Comparison of ENCODE assay signal across 21 mouse cellular contexts in the genomic region with DNA sequence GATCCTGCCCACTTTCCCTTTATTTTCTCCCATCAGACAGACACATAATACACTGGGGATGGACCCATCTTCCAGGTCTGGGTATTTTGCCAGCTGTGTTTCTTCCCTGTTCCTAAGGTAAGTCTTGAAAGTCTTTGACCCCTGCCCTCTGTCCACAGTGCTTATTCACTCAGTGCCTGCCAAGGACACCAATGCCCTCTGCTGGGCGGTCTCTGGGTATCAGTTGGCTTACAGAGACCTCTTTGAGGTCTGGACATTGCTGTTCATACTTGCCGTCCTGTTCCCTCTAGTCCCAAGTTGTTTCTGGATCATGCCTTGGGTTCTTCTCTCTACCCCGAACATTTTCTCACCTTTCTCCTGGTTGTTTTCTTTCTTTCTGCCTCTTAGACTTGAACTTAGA. TPM values are rescaled to one million over a fixed set of nuclear protein-coding genes. Genes with fewer than 3 reads are reported as not detected.
DNase-seq lines count a peak whose midpoint lies in the region; ATAC-seq and TF ChIP-seq lines count a peak whose summit lies in the region.
"Had no signal": no experiment of that assay in that cellular context is flagged by ENCODE, and none has a peak within 500 bp of the region (broad histone marks: within the 10 kb centered on the region; RNA-seq: fewer than 3 reads in every experiment).

No protein-coding gene starts in this region.

- no peak for TF ChIP-seq POLR2A in kidney, adult 2 months (IDR thresholded peaks at IDR 0.05; ENCODE audit: low read depth, low read length)
- no peak for TF ChIP-seq POLR2A in CH12.LX (IDR thresholded peaks at IDR 0.05; ENCODE audit: low read depth, low read length)

- no peaks in the 10 kb centered on the region for H3K36me3 ChIP-seq in kidney, adult 2 months (ENCODE audit: control insufficient read depth, insufficient read depth, low read length)
- H3K36me3 ChIP-seq in liver, embryonic 14.5 days (replicated peaks; ENCODE audit: control insufficient read depth, insufficient read depth, low read depth), result no peaks in the 10 kb centered on the region
- H3K36me3 ChIP-seq in liver, embryonic 12.5 days, result no peaks in the 10 kb centered on the region
- H3K36me3 ChIP-seq in CH12.LX (replicated peaks in 1 of 2; ENCODE audit: control insufficient read depth in 1 of 2, insufficient read depth in 1 of 2, low read length in 1 of 2), result no peaks in the 10 kb centered on the region
- H3K36me3 ChIP-seq: embryonic facial prominence, embryonic 13.5 days; forebrain, embryonic 12.5 days; heart, embryonic 15.5 days; hindbrain, embryonic 13.5 days had no signal

- H3K4me3 ChIP-seq in kidney, adult 2 months (ENCODE audit: insufficient read depth, low read depth, low read length), result no peak overlapping the region
- H3K4me3 ChIP-seq in liver, embryonic 14.5 days (ENCODE audit: insufficient read depth in 1 of 2, low read depth in 2 of 2, low read length in 2 of 2), result no peak overlapping the region
- no peak overlapping the region for H3K4me3 ChIP-seq in liver, embryonic 12.5 days
- H3K4me3 ChIP-seq in CH12.LX (replicated peaks in 1 of 3; ENCODE audit: low read depth in 2 of 3, low read length in 2 of 3, poor library complexity in 1 of 3), result no peak overlapping the region
- H3K4me3 ChIP-seq: embryonic facial prominence, embryonic 13.5 days; forebrain, embryonic 12.5 days; heart, adult 2 months; heart, embryonic 15.5 days; hindbrain, embryonic 13.5 days had no signal

- peak; percentile 50 for TF ChIP-seq RAD21 in CH12.LX (IDR thresholded peaks at IDR 0.05; ENCODE audit: low read depth, low read length)

- no peaks in the 10 kb centered on the region for H3K27me3 ChIP-seq in kidney, adult 2 months (replicated peaks; ENCODE audit: control insufficient read depth, insufficient read depth, low read length)
- H3K27me3 ChIP-seq in liver, embryonic 14.5 days (ENCODE audit: control insufficient read depth, insufficient read depth, low read length), result peaks cover 12% of the 10 kb centered on the region
- H3K27me3 ChIP-seq in liver, embryonic 12.5 days (replicated peaks), result peaks cover 70% of the 10 kb centered on the region
- H3K27me3 ChIP-seq in CH12.LX (replicated peaks), result peaks cover 7% of the 10 kb centered on the region
- H3K27me3 ChIP-seq: forebrain, embryonic 12.5 days had no signal

- no peaks in the 10 kb centered on the region for H3K9me3 ChIP-seq in liver, embryonic 14.5 days (ENCODE audit: control insufficient read depth, low read length)
- no peaks in the 10 kb centered on the region for H3K9me3 ChIP-seq in liver, embryonic 12.5 days (replicated peaks)
- H3K9me3 ChIP-seq in CH12.LX (replicated peaks; ENCODE audit: low read length), result peaks cover 2% of the 10 kb centered on the region
- H3K9me3 ChIP-seq: embryonic facial prominence, embryonic 13.5 days; forebrain, embryonic 12.5 days; heart, embryonic 15.5 days had no signal

- intact Hi-C loops in gastrocnemius, postnatal 36 days (cut with DNase I), result no loop called here

- DNase-seq in kidney, adult 2 months, result peak; percentile 30
- no peak for DNase-seq in kidney, postnatal 14 days
- no peak for DNase-seq in liver, embryonic 14.5 days (ENCODE audit: low read depth in 3 of 3, low spot score in 3 of 3)
- no peak for DNase-seq in CH12.LX (ENCODE audit: extremely low read depth)
- no peak for DNase-seq in retina, embryonic 14.5 days (ENCODE audit: low spot score)
- DNase-seq in gastrocnemius, postnatal 36 days, result no peak
- DNase-seq: adrenal gland, adult 8-10 months; cerebellum, adult 11-12 months; cerebellum, adult 9-11 months; cerebellum, postnatal 36 days; gastrocnemius, postnatal 10 days; heart, adult 2 months; heart, postnatal 14 days had no signal

- no peaks in the 10 kb centered on the region for H3K4me1 ChIP-seq in kidney, adult 2 months (ENCODE audit: control insufficient read depth, insufficient read depth, low read length)
- H3K4me1 ChIP-seq in liver, embryonic 14.5 days (replicated peaks; ENCODE audit: control insufficient read depth in 2 of 2, insufficient read depth in 2 of 2, low read length in 1 of 2), result no peaks in the 10 kb centered on the region
- no peaks in the 10 kb centered on the region for H3K4me1 ChIP-seq in liver, embryonic 12.5 days
- 0 out of 4 replicates have a peak, but pooled peaks cover 0 to 3% of the 10 kb centered on the region in 2 experiments for H3K4me1 ChIP-seq in CH12.LX (ENCODE audit: control insufficient read depth in 1 of 2, insufficient read depth in 2 of 2)
- H3K4me1 ChIP-seq: embryonic facial prominence, embryonic 13.5 days; forebrain, embryonic 12.5 days; heart, embryonic 15.5 days had no signal

- no peaks in the 10 kb centered on the region for H3K79me2 ChIP-seq in CH12.LX (replicated peaks; ENCODE audit: control insufficient read depth, extremely low read depth, insufficient read depth, poor library complexity, severe bottlenecking)

- ATAC-seq in liver, embryonic 14.5 days (ENCODE audit: insufficient read depth), result no peak
- ATAC-seq in liver, embryonic 12.5 days, result no peak
- ATAC-seq: forebrain, embryonic 16.5 days had no signal

- no peak overlapping the region for H3K27ac ChIP-seq in kidney, adult 2 months (ENCODE audit: insufficient read depth, low read depth, low read length)
- no peak overlapping the region for H3K27ac ChIP-seq in liver, embryonic 14.5 days
- H3K27ac ChIP-seq in liver, embryonic 12.5 days, result no peak overlapping the region
- no peak overlapping the region for H3K27ac ChIP-seq in CH12.LX (ENCODE audit: insufficient read depth, low read depth)
- H3K27ac ChIP-seq: embryonic facial prominence, embryonic 13.5 days; forebrain, embryonic 12.5 days; heart, adult 2 months; heart, embryonic 15.5 days; hindbrain, embryonic 13.5 days had no signal

- H3K9ac ChIP-seq in liver, embryonic 14.5 days (replicated peaks), result no peak overlapping the region
- H3K9ac ChIP-seq in liver, embryonic 12.5 days, result no peak overlapping the region
- H3K9ac ChIP-seq in CH12.LX (ENCODE audit: insufficient read depth, low read depth), result no peak overlapping the region
- H3K9ac ChIP-seq: embryonic facial prominence, embryonic 13.5 days; forebrain, embryonic 12.5 days; heart, embryonic 15.5 days; hindbrain, embryonic 13.5 days had no signal

- dilution Hi-C loops in CH12.LX (cut with MboI; ENCODE audit: extremely low pct_ligation_motif_present, extremely low pct_unique_long_range_greater_than_20kb, low sequenced_read_pairs), result no loop called here

- WGBS in kidney, adult 2 months, result 90% methylated on average over 3 of the region's 3 CpGs
- WGBS in liver, embryonic 14.5 days (ENCODE audit: insufficient replicate concordance), result 56% methylated on average over 3 of the region's 3 CpGs
- WGBS in liver, embryonic 12.5 days (ENCODE audit: insufficient replicate concordance), result 55% methylated on average over 3 of the region's 3 CpGs

- in situ Hi-C loops in CH12.LX (cut with MboI; ENCODE audit: low pct_ligation_motif_present, low pct_unique_long_range_greater_than_20kb, low sequenced_read_pairs), result no loop called here

- H3K4me2 ChIP-seq in liver, embryonic 14.5 days (ENCODE audit: low read depth), result no peak overlapping the region
- no peak overlapping the region for H3K4me2 ChIP-seq in liver, embryonic 12.5 days
- H3K4me2 ChIP-seq in CH12.LX (ENCODE audit: insufficient read depth, low read depth, poor library complexity, severe bottlenecking), result no peak overlapping the region
- H3K4me2 ChIP-seq: embryonic facial prominence, embryonic 13.5 days; forebrain, embryonic 12.5 days; heart, embryonic 11.5 days; heart, embryonic 15.5 days; hindbrain, embryonic 13.5 days had no signal

- TF ChIP-seq EP300 in liver, embryonic 14.5 days (IDR thresholded peaks at IDR 0.05; ENCODE audit: low read depth), result no peak
- TF ChIP-seq EP300 in CH12.LX (IDR thresholded peaks at IDR 0.05; ENCODE audit: low read length), result no peak

- 0 out of 2 replicates have a peak, but pooled peaks have one; percentile 16 for TF ChIP-seq CTCF in kidney, adult 2 months (conservative IDR thresholded peaks at IDR 0.05; ENCODE audit: insufficient read depth, insufficient read length, low read depth, low read length)
- peak; percentile 45 for TF ChIP-seq CTCF in liver, embryonic 14.5 days (IDR thresholded peaks at IDR 0.05; ENCODE audit: low read depth)
- TF ChIP-seq CTCF in CH12.LX (conservative IDR thresholded peaks at IDR 0.05 in 1 of 2, IDR thresholded peaks at IDR 0.05 in 1 of 2; ENCODE audit: low read depth in 2 of 2, low read length in 2 of 2), result peak in 1 of 2 experiments; percentile 58; a peak in 2 of 4 replicates

TF ChIP-seq in CH12.LX, 34 proteins besides CTCF, POLR2A, EP300 and RAD21:
- TF ChIP-seq KAT2A (IDR thresholded peaks at IDR 0.05; ENCODE audit: insufficient replicate concordance, low read length) (no peak), SMC3 (IDR thresholded peaks at IDR 0.05; ENCODE audit: low read depth, low read length) (peak; percentile 59), SIN3A (IDR thresholded peaks at IDR 0.05; ENCODE audit: low read length) (no peak), ELF1 (IDR thresholded peaks at IDR 0.05; ENCODE audit: low read depth, low read length) (no peak), CHD1 (IDR thresholded peaks at IDR 0.05; ENCODE audit: low read depth, low read length) (no peak), UBTF (IDR thresholded peaks at IDR 0.05; ENCODE audit: low read depth, low read length) (no peak), NRF1 (IDR thresholded peaks at IDR 0.05; ENCODE audit: low read depth, low read length) (no peak), MAFK (IDR thresholded peaks at IDR 0.05; ENCODE audit: insufficient replicate concordance, low read length) (no peak)
TF ChIP-seq in CH12.LX: peak in this region for 1.

RNA-seq across cellular contexts. Expression of a gene that starts 8.3 kb away (rescaled TPM):
- not detected in 2 replicates for polyA plus RNA-seq in kidney, adult 2 months (2012; rRNA removed)
- polyA plus RNA-seq in liver, embryonic 14.5 days (2012; rRNA removed), result 0.02 TPM in 1 of 2 replicates, not detected in the other
- polyA plus RNA-seq in liver, embryonic 14.5 days (2014; fragmentation: Nextera tagmentation; extraction: Ambion mirVana), result not detected in 2 replicates
- polyA plus RNA-seq in liver, embryonic 12.5 days (2016; fragmentation: Nextera tagmentation; extraction: Ambion mirVana), result 0.05 TPM in 2 replicates
- not detected in 2 replicates for total RNA-seq in CH12.LX (2012; rRNA removed)
- total RNA-seq in CH12.LX (2014; rRNA removed), result not detected in 2 replicates
- polyA plus RNA-seq in CH12.LX (2012; ENCODE audit: insufficient read length, low read depth), result not detected in 2 replicates
- total RNA-seq in gastrocnemius, postnatal 36 days (2021), result not detected
- total RNA-seq: heart, adult 2 months; heart, postnatal 14 days; hematopoietic stem cell, adult 5-6 weeks had no signal
